Mouse (Mus musculus) neural tube, embryonic 11.5 days (tissue): ENCODE data around the gene Fam160b1. TPM values are rescaled to one million over a fixed set of nuclear protein-coding genes. Genes with fewer than 3 reads are reported as not detected.

Source experiments
- ATAC-seq: fragments of 200-750 bp; cut with Nextera tagmentation; 2 replicates; pipeline ENCODE4 v1.8.0; 2017; ENCODE audit warnings: moderate number of reproducible peaks, mild to moderate bottlenecking, moderate TSS enrichment, moderate library complexity; ENCODE audit not compliant: insufficient read depth, low FRiP score, low TSS enrichment
- DNase-seq: peaks from one replicate; pipeline ENCODE4 v3.0.0-alpha.2; 2015; ENCODE audit warnings: low spot score
- H3K27ac ChIP-seq: fragments of 300-500 bp; sonication (generic); 2 replicates; pipeline ENCODE4 v1.5.1; 2014; ENCODE audit warnings: low read depth, mild to moderate bottlenecking, low read length
- H3K27me3 ChIP-seq: fragments of 300-500 bp; sonication (generic); 2 replicates; pipeline ENCODE4 v1.6.1; 2014; ENCODE audit warnings: mild to moderate bottlenecking, low read length, mixed read lengths; ENCODE audit not compliant: control insufficient read depth, insufficient read depth
- H3K36me3 ChIP-seq: fragments of 300-500 bp; sonication (generic); 2 replicates; pipeline ENCODE4 v1.6.1; 2014; ENCODE audit warnings: mild to moderate bottlenecking, low read length, moderate library complexity, mixed read lengths; ENCODE audit not compliant: control insufficient read depth, insufficient read depth
- H3K4me1 ChIP-seq: fragments of 300-500 bp; sonication (generic); 2 replicates; pipeline ENCODE4 v1.6.1; 2014; ENCODE audit warnings: low read length, mixed read lengths; ENCODE audit not compliant: control insufficient read depth, insufficient read depth
- H3K4me2 ChIP-seq: fragments of 300-500 bp; sonication (generic); 2 replicates; pipeline ENCODE4 v1.6.1; 2014; ENCODE audit warnings: low read depth, mild to moderate bottlenecking, moderate library complexity
- H3K4me3 ChIP-seq: fragments of 300-500 bp; sonication (generic); 2 replicates; pipeline ENCODE4 v1.5.1; 2014; ENCODE audit warnings: low read depth, low read length
- H3K9ac ChIP-seq: fragments of 300-500 bp; sonication (generic); 2 replicates; pipeline ENCODE4 v1.6.1; 2014; ENCODE audit warnings: mild to moderate bottlenecking, low read length
- H3K9me3 ChIP-seq: fragments of 300-500 bp; sonication (generic); 2 replicates; pipeline ENCODE4 v1.6.1; 2016; ENCODE audit warnings: low read length; ENCODE audit not compliant: control insufficient read depth
- WGBS: fragments of 180-500 bp; shearing (Covaris S2); extraction: QIAGEN DNeasy Blood & Tissue Kit; methylation state at CpG from one replicate; pipeline ENCODE4 v1.1.7; 2014; 5-methylcytosine and 5-hydroxymethylcytosine counted together
- polyA plus RNA-seq: library from polyadenylated mRNA; unstranded; fragments of >200 nt; fragmentation: Nextera tagmentation; extraction: Ambion mirVana; gene quantifications from 2 replicates; pipeline ENCODE4 v1.2.1, GENCODE M21; 2014

Fam160b1 gene
- polyA plus RNA-seq, 1 experiment from 2014 or later: 17.7 TPM

- Histone ChIP-seq H3K4me1 (no peaks in the 10 kb centered on the region), H3K9me3 (no peaks in the 10 kb centered on the region), H3K27me3 (no peaks in the 10 kb centered on the region), H3K4me3 (no peak overlapping the region), H3K9ac (no peak overlapping the region), H3K4me2 (no peak overlapping the region), H3K27ac (no peak overlapping the region), H3K36me3 (no peaks in the 10 kb centered on the region)
- no peak for DNase-seq
- 45% methylated on average over 8 of the region's 8 CpGs for WGBS
- ATAC-seq: no peak
Measured at GRCm38 (mm10) chr19:57335135-57335534, 25.3 kb upstream of the Fam160b1 start.

GRCm38 (mm10) chr19:57339281-57339864 lies 21.1 kb upstream of the Fam160b1 start:
- WGBS: 90% methylated on average over 13 of the region's 13 CpGs
- H3K36me3 ChIP-seq: no peaks in the 10 kb centered on the region
- DNase-seq (no peak), ATAC-seq (no peak)
- H3K9me3 ChIP-seq: no peaks in the 10 kb centered on the region
- no peak overlapping the region for H3K4me3 ChIP-seq
- H3K27ac ChIP-seq: no peak overlapping the region
- H3K4me2 ChIP-seq: no peak overlapping the region
- H3K27me3 ChIP-seq: no peaks in the 10 kb centered on the region
- no peak overlapping the region for H3K9ac ChIP-seq
- H3K4me1 ChIP-seq: no peaks in the 10 kb centered on the region

GRCm38 (mm10) chr19:57340900-57341742 lies 19.4 kb upstream of the Fam160b1 start:
- Histone ChIP-seq H3K9ac (no peak overlapping the region), H3K4me2 (no peak overlapping the region), H3K36me3 (no peaks in the 10 kb centered on the region), H3K4me3 (no peak overlapping the region), H3K9me3 (no peaks in the 10 kb centered on the region), H3K4me1 (no peaks in the 10 kb centered on the region), H3K27me3 (no peaks in the 10 kb centered on the region), H3K27ac (no peak overlapping the region)
- ATAC-seq (no peak), DNase-seq (no peak)
- WGBS: 88% methylated on average over 8 of the region's 8 CpGs

GRCm38 (mm10) chr19:57343860-57344259 lies 16.6 kb upstream of the Fam160b1 start:
- Histone ChIP-seq H3K9me3 (no peaks in the 10 kb centered on the region; the same call in 1 of the 2 replicates), H3K4me3 (no peak overlapping the region), H3K4me1 (no peaks in the 10 kb centered on the region), H3K27me3 (no peaks in the 10 kb centered on the region), H3K36me3 (no peaks in the 10 kb centered on the region), H3K4me2 (no peak overlapping the region), H3K27ac (no peak overlapping the region), H3K9ac (no peak overlapping the region)
- no peak for ATAC-seq
- DNase-seq: no peak
- 91% methylated on average over 5 of the region's 5 CpGs for WGBS

- Histone ChIP-seq H3K27ac (no peak overlapping the region), H3K9ac (no peak overlapping the region), H3K4me3 (no peak overlapping the region), H3K27me3 (no peaks in the 10 kb centered on the region), H3K9me3 (no peaks in the 10 kb centered on the region; the same call in 1 of the 2 replicates), H3K36me3 (no peaks in the 10 kb centered on the region), H3K4me2 (no peak overlapping the region), H3K4me1 (no peaks in the 10 kb centered on the region)
- no peak for ATAC-seq
- DNase-seq: no peak
- 64% methylated on average over 1 of the region's 1 CpGs for WGBS
Measured at GRCm38 (mm10) chr19:57344678-57345077, 15.8 kb upstream of the Fam160b1 start.

GRCm38 (mm10) chr19:57349096-57349495 lies 11.4 kb upstream of the Fam160b1 start:
- no peak for DNase-seq
- no peaks in the 10 kb centered on the region for H3K36me3 ChIP-seq
- H3K4me2 ChIP-seq: no peak overlapping the region
- H3K4me3 ChIP-seq: no peak overlapping the region
- H3K27me3 ChIP-seq: no peaks in the 10 kb centered on the region
- no peak for ATAC-seq
- no peaks in the 10 kb centered on the region for H3K4me1 ChIP-seq
- H3K27ac ChIP-seq: no peak overlapping the region
- H3K9ac ChIP-seq: no peak overlapping the region
- no peaks in the 10 kb centered on the region; the same call in 1 of the 2 replicates for H3K9me3 ChIP-seq

- no peak overlapping the region for H3K4me2 ChIP-seq
- H3K9me3 ChIP-seq: no peaks in the 10 kb centered on the region
- no peaks in the 10 kb centered on the region for H3K4me1 ChIP-seq
- no peak overlapping the region for H3K9ac ChIP-seq
- no peak overlapping the region for H3K4me3 ChIP-seq
- H3K27ac ChIP-seq: no peak overlapping the region
- 83% methylated on average over 12 of the region's 12 CpGs for WGBS
- H3K36me3 ChIP-seq: no peaks in the 10 kb centered on the region
- DNase-seq (no peak), ATAC-seq (no peak)
- no peaks in the 10 kb centered on the region for H3K27me3 ChIP-seq
Measured at GRCm38 (mm10) chr19:57352337-57352935, 8.0 kb upstream of the Fam160b1 start.

GRCm38 (mm10) chr19:57353228-57353627 lies 7.3 kb upstream of the Fam160b1 start:
- H3K9me3 ChIP-seq: no peaks in the 10 kb centered on the region
- DNase-seq (no peak), ATAC-seq (no peak)
- H3K36me3 ChIP-seq: no peaks in the 10 kb centered on the region
- no peak overlapping the region for H3K27ac ChIP-seq
- H3K27me3 ChIP-seq: no peaks in the 10 kb centered on the region
- H3K4me1 ChIP-seq: no peaks in the 10 kb centered on the region
- no peak overlapping the region for H3K4me2 ChIP-seq
- no peak overlapping the region for H3K4me3 ChIP-seq
- no peak overlapping the region for H3K9ac ChIP-seq
- 93% methylated on average over 10 of the region's 10 CpGs for WGBS
